Mouse (Mus musculus) thymus, adult 2 months (tissue): ENCODE data around the gene Glp2r. TPM values are rescaled to one million over a fixed set of nuclear protein-coding genes. Genes with fewer than 3 reads are reported as not detected.

Experiments used
- DNase-seq: peaks from one replicate; pipeline ENCODE4 v3.0.0; 2021
- H3K27ac ChIP-seq: fragments of 200-500 bp; 2 replicates; pipeline ENCODE4 v1.5.1; 2012; ENCODE audit warnings: low read length, control low read depth; ENCODE audit not compliant: control insufficient read depth, insufficient read depth
- H3K27me3 ChIP-seq: fragments of 200-500 bp; 2 replicates; pipeline ENCODE4 v1.6.1; 2012; ENCODE audit warnings: mild to moderate bottlenecking, low read length, moderate library complexity, mixed read lengths; ENCODE audit not compliant: control insufficient read depth, insufficient read depth
- H3K36me3 ChIP-seq: fragments of 200-500 bp; 2 replicates; pipeline ENCODE4 v1.6.1; 2012; ENCODE audit warnings: mild to moderate bottlenecking, low read length, moderate library complexity; ENCODE audit not compliant: control insufficient read depth, insufficient read depth
- H3K4me1 ChIP-seq: fragments of 200-500 bp; replicated peaks from 2 replicates; pipeline ENCODE4 v1.6.1; 2012; ENCODE audit warnings: low read length; ENCODE audit not compliant: control insufficient read depth, insufficient read depth
- H3K4me3 ChIP-seq: fragments of 200-500 bp; 2 replicates; pipeline ENCODE4 v1.5.1; 2012; ENCODE audit warnings: mild to moderate bottlenecking, low read length, control low read depth, moderate library complexity; ENCODE audit not compliant: control insufficient read depth, insufficient read depth
- CTCF ChIP-seq: fragments of 200-500 bp; IDR thresholded peaks from 2 replicates; pipeline ENCODE4 v1.5.1; 2012; ENCODE audit warnings: mild to moderate bottlenecking, control low read depth, low read length, moderate library complexity, borderline replicate concordance; ENCODE audit not compliant: control insufficient read depth, poor library complexity, insufficient read depth; ENCODE audit errors: extremely low read depth
- POLR2A ChIP-seq: fragments of 200-500 bp; IDR thresholded peaks from 2 replicates; pipeline ENCODE4 v1.6.1; 2012; ENCODE audit warnings: mild to moderate bottlenecking, low read length, control low read depth, moderate library complexity; ENCODE audit not compliant: control insufficient read depth, poor library complexity, insufficient read depth; ENCODE audit errors: extremely low read depth
- WGBS: fragments of 180-500 bp; shearing (Covaris S2); methylation state at CpG from one replicate; pipeline ENCODE4 v1.1.7; 2018; 5-methylcytosine and 5-hydroxymethylcytosine counted together
- polyA plus RNA-seq: library from polyadenylated mRNA; depleted of rRNA; stranded (reverse); fragments of >200 nt; gene quantifications from 2 replicates; pipeline ENCODE4 v1.2.3, GENCODE M21; 2012; rRNA removed

The Glp2r gene
- 0.04 TPM in 1 of 2 replicates, not detected in the other for polyA plus RNA-seq

- Histone ChIP-seq H3K27ac (no peak within 1 kb of the TSS), H3K4me1 (no peaks in the 10 kb centered on the region), H3K27me3 (no peaks in the 10 kb centered on the region), H3K4me3 (no peak within 1 kb of the TSS), H3K36me3 (no peaks in the 10 kb centered on the region)
- no peak for TF ChIP-seq POLR2A
- WGBS: 83% methylated on average over 14 of the region's 14 CpGs
- DNase-seq: no peak
These were observed at the start of gene Glp2r for GRCm38 (mm10) chr11:67771053-67771452. TSS of gene Glp2r (minus strand) at chr11:67771153.

- TF ChIP-seq CTCF: no peak
- no peak for TF ChIP-seq POLR2A
- Histone ChIP-seq H3K4me1 (no peaks in the 10 kb centered on the region), H3K27ac (no peak overlapping the region), H3K27me3 (no peaks in the 10 kb centered on the region), H3K4me3 (no peak overlapping the region), H3K36me3 (no peaks in the 10 kb centered on the region)
- 26% methylated on average over 4 of the region's 4 CpGs for WGBS
- peak; percentile 6 for DNase-seq
These were observed 49.3 kb upstream of the Glp2r start for GRCm38 (mm10) chr11:67820221-67820620.

GRCm38 (mm10) chr11:67819604-67820003, 48.7 kb upstream of the Glp2r start:
- TF ChIP-seq POLR2A: no peak
- no peak for TF ChIP-seq CTCF
- H3K27me3 ChIP-seq: no peaks in the 10 kb centered on the region
- no peaks in the 10 kb centered on the region for H3K36me3 ChIP-seq
- H3K4me3 ChIP-seq: no peak overlapping the region
- H3K4me1 ChIP-seq: no peaks in the 10 kb centered on the region
- 16% methylated on average over 5 of the region's 5 CpGs for WGBS
- H3K27ac ChIP-seq: no peak overlapping the region
- DNase-seq: no peak

- no peak for DNase-seq
These were observed 40.6 kb upstream of the Glp2r start for GRCm38 (mm10) chr11:67811535-67811934.

GRCm38 (mm10) chr11:67808051-67808450, 37.1 kb upstream of the Glp2r start:
- Histone ChIP-seq H3K36me3 (no peaks in the 10 kb centered on the region), H3K4me3 (no peak overlapping the region), H3K4me1 (no peaks in the 10 kb centered on the region), H3K27me3 (no peaks in the 10 kb centered on the region), H3K27ac (no peak overlapping the region)
- WGBS: 87% methylated on average over 5 of the region's 5 CpGs
- no peak for DNase-seq
- no peak for TF ChIP-seq CTCF
- no peak for TF ChIP-seq POLR2A

More at GRCm38 (mm10) chr11:67811535-67811934, 40.6 kb upstream of the Glp2r start:
- H3K27me3 ChIP-seq: no peaks in the 10 kb centered on the region
- no peak overlapping the region for H3K27ac ChIP-seq
- no peak overlapping the region for H3K4me3 ChIP-seq
- H3K36me3 ChIP-seq: no peaks in the 10 kb centered on the region
- H3K4me1 ChIP-seq: no peaks in the 10 kb centered on the region
- 64% methylated on average over 6 of the region's 6 CpGs for WGBS
- TF ChIP-seq CTCF (no peak), POLR2A (no peak)

- DNase-seq: no peak
- Histone ChIP-seq H3K27me3 (no peaks in the 10 kb centered on the region), H3K4me1 (no peaks in the 10 kb centered on the region), H3K27ac (no peak overlapping the region), H3K4me3 (no peak overlapping the region), H3K36me3 (no peaks in the 10 kb centered on the region)
- TF ChIP-seq CTCF (no peak), POLR2A (no peak)
- WGBS: 94% methylated on average over 11 of the region's 11 CpGs
These were observed 36.1 kb upstream of the Glp2r start for GRCm38 (mm10) chr11:67806832-67807597.
